Mouse (Mus musculus) left cerebral cortex, postnatal 10 days (tissue): ENCODE results near the gene Cyp2d10. TPM values are rescaled to one million over a fixed set of nuclear protein-coding genes. Genes with fewer than 3 reads are reported as not detected.
"Not testable (repeated sequence)": the region's sequence is repeated elsewhere in the genome, so short reads cannot be mapped to it uniquely, and the experiment has no call there.

Source experiments
- DNase-seq, 2 experiments: peaks; one replicate each; pipeline ENCODE4 v3.0.0; 2021 to 2022; ENCODE audit warnings: low spot score in 2 of 2, mixed read lengths in 1 of 2; ENCODE audit errors: extremely low spot score in 1 of 2
- intact Hi-C: fragments of 180-260 bp; cut with DNase I; formaldehyde crosslinking; loops from one replicate; pipeline ENCODE4 v1.15.1; 2025
- total RNA-seq, 2 experiments: library from RNA; stranded (reverse); gene quantifications; 2 replicates each; pipeline ENCODE4 v1.2.3; 2021

The Cyp2d10 gene
- not detected for total RNA-seq

DNA sequence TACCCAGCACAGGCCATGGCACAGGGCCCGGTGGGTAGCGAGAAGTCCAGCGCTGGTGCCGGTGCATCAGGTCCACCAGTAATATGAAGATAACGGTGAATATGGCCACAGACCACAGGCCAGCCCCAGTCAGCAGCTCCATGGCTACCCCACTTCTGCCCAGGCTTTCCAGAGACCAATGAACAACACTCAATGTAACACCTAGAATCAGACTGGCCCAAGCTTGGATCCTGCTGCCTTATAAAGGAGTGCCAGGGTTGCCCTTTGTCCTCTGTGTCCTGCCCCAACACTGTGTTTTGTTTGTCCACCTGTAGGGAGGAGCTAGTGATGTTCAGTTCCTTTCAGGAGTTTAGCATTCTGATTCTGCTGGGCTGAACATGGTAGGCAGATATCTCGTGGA is at the start of gene Cyp2d10:
Gene Cyp2d10, minus strand, starts transcription at position 215 of the 400 bp plus-strand sequence.
- no peak for DNase-seq
- intact Hi-C loops: no loop called here

GRCm38 (mm10) chr15:82456086-82456790 is 49.2 kb upstream of the Cyp2d10 start:
- DNase-seq, intact Hi-C loops: not testable (repeated sequence)

GRCm38 (mm10) chr15:82453501-82453900 is 46.5 kb upstream of the Cyp2d10 start:
- intact Hi-C loops, DNase-seq: not testable (repeated sequence)

- intact Hi-C loops, DNase-seq: not testable (repeated sequence)
Observed at GRCm38 (mm10) chr15:82452133-82452532, 45.1 kb upstream of the Cyp2d10 start.

DNA sequence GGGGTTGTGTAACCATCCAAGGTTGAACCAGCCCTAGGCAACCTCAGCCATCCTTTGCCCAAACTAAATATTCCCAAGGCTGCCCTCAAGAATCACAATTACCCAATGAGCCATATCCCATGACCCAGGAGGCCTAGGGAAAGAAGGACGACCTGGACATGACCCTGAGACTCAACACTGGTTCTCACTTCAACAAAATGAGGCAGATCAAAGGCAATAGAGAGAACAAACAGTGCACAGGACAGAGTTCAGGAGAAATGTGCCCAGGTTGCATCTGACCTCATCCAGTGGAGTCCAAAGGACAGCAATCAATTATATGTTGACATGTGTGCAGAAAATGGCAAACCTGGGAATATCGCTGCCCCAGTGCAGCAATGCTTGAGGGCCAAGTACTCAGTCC is 43.0 kb upstream of the Cyp2d10 start:
- intact Hi-C loops, DNase-seq: not testable (repeated sequence)

DNA sequence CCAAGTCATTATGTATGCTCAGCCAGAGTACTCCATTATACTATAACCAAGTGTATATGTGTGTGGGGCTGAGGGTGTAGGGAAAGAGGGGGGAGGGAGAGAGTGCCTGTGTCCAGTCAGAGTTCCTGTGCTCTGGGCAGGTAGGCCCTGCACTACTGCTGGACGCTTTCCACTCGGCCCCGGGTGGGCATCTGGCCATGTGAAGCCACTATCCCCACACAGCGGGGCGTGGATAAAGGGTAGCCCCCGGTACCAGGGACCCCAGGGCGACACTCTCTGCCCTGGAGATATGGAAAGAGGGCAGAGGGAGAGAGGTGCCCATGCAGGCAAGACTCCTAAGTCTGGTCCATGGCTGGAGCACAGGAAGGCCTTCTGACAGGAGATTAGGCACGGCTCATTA is 38.2 kb upstream of the Cyp2d10 start:
- intact Hi-C loops: loop anchor here (5.0 kb wide), 1 partner anchor 43 kb away; no protein-coding TSS in a partner anchor
- DNase-seq: no peak

DNA sequence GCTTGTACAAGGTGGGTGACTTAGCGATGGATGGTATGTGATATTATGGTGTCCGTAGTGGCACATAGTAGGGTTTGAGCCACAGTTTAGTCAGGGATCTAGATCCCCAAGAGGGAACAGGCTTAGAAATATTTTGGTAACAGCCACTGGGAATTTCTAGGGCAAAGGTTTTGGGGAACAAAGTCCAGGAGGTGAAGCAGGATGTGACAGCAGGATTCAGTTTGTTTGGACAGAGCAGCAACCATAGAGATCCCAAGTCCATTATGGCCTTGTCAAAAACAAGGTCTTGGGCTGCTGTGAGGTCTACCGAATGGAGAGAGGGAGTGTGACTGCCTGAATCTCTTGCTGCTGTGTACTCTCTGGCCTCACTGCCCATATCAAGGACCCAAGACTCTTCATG is 36.7 kb upstream of the Cyp2d10 start:
- DNase-seq: no peak
- intact Hi-C loops: no loop called here

DNA sequence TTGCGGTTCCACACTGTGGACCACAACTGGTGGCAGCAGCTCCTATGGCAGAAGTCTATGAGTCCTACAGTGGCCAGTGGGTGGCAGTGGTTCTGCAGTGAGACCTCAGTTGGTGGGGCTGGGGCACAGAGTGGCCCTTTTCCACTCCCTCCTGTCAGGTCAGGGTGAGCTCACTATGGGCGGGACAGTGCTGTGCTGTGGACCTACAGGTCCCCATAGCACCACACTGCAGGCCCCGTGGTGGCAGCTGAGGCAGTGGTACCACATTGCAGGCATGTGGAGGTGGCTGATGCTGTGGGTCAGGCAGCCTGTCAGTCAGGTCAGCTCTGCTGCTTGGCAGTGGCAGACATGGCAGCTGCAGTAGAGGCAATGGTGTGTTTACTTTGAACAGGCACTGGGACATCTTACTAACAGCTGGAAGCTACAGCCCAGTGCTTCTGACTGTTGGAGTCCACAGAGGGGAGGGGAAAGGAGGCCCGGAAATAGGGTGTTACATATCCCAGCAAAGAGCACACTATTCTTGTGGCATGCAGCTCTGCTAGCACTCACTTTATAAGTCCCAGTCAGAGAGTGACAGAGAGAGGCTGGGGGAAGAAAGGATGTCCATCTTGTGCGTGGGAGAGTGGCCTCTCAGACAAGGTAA is 31.1 kb upstream of the Cyp2d10 start:
- intact Hi-C loops: no loop called here
- no peak for DNase-seq

DNA sequence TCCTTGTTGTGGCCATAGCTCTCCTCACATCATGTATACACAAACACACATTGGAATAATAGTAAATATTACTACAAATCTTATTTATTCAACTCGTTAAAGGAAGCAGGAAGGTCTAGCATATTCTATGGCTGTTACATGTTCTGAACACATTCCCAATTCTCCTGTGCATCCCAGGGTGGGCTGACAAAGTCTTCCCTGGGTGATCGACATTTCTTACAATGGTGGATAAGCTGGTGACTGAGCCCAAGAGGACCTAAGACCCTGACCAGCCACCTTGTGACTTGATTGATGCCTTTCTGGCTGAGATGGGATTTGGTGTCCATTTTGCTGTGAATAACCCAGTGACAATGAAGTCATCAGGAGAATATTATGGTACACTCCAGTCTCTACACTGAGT is 28.6 kb upstream of the Cyp2d10 start:
- intact Hi-C loops: no loop called here
- DNase-seq: no peak

GRCm38 (mm10) chr15:82435011-82435410 is 28.0 kb upstream of the Cyp2d10 start:
- intact Hi-C loops: no loop called here
- no peak for DNase-seq

GRCm38 (mm10) chr15:82434541-82434940 is 27.5 kb upstream of the Cyp2d10 start:
- no peak for DNase-seq
- intact Hi-C loops: no loop called here

DNA sequence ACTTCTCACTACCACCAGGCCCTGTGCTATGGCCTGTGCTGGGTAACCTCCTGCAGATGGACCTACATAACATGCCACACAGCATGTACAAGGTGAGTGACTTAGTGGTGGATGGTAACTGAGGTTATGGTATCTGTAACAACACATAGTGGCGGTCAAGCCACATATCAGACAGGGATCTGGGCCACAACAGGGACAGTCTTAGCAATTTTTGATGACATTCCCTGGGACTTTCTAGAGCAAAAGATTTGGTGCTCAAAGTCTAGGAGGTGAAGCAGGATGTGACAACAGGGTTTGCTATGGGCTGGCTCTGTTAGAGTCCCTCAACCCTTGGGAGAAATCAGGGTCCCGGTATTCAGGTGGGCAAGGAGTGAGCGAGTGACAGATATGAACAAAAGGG is 26.6 kb upstream of the Cyp2d10 start:
- DNase-seq: no peak
- intact Hi-C loops: no loop called here

- no peak for DNase-seq
- intact Hi-C loops: no loop called here
Observed at GRCm38 (mm10) chr15:82433137-82433536, 26.1 kb upstream of the Cyp2d10 start, which contains the start of gene Cyp2d9. Gene Cyp2d9 (plus strand): TSS chr15:82433437.

GRCm38 (mm10) chr15:82423471-82423870 is 16.5 kb upstream of the Cyp2d10 start:
- intact Hi-C loops: no loop called here
- no peak for DNase-seq

DNA sequence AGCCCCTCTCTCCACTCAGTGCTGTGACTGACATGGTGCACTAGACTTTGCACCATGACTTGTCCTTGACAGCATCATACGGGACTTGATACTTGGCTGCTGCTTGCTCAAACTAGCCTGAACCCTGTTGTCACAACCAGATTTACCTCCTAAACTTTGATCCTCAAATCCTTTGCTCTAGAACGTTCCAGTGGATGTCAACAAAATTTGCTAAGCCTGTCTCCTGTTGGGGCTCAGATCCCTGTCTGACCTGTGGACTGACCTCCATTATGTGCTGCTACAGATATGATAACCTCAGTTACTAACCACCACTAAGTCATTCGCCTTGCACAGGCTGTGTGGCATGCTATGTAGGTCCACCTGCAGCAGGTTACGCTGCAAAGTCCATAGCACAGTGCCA is 15.9 kb upstream of the Cyp2d10 start:
- intact Hi-C loops: no loop called here
- no peak for DNase-seq

GRCm38 (mm10) chr15:82418616-82419015 is 11.6 kb upstream of the Cyp2d10 start:
- intact Hi-C loops: loop anchor here (5.0 kb wide), 1 partner anchor 151 kb away; no protein-coding TSS in a partner anchor
- DNase-seq: no peak

DNA sequence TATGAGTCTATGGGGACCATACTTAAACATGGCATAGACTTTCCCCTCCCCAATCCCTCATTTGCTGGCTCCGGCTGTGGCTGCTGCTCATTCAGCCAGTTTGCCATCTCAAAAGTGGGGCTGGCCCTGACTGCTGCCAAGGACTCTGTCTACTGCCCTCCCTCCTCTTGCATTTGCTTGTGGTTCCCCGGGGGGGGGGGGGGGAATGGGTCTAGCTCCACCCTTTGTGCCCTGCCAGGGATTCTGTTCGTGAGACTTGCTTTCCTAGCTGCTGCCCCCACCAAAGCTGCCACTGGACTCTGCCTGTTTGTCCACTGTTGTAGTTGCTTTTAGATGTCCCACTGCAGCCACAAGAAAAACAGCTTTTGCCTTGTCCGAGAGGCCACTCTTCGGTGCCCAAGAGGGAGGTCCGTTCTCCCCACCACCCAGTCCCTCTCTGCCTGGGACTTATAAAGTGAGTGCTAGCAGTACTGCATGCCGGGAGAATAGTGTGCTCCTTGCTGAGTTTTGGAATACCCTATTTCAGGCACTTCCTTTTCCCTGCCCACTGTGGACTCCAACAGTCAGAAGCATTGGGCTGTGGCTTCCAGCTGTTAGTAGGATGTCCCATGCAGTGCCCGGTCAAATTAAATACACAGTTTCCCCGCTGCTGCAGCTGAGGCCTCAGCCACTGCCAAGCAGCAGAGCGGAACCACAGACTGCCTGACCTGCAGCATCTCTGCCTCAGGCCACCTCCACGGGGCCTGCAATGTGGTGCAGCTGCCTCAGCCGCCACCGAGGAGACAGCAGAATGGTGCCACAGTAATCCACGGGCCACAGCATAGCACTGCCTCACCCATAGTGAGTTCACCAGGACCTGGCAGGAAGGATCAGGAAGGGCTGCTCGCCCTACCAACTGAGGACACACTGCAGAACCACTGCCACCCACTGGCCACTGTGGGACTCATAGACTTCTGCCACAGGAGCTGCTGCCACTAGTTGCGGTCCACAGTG is 10.1 kb upstream of the Cyp2d10 start:
- intact Hi-C loops: loop anchor here (2.0 to 5.0 kb wide), 2 partner anchors 62 to 150 kb away; partner anchors contain the start of gene Ndufa6
- DNase-seq: peak; percentile 77 to 85

- intact Hi-C loops: no loop called here
- no peak for DNase-seq
Observed at GRCm38 (mm10) chr15:82407536-82407935, 541 bp upstream of the Cyp2d10 start.

DNA sequence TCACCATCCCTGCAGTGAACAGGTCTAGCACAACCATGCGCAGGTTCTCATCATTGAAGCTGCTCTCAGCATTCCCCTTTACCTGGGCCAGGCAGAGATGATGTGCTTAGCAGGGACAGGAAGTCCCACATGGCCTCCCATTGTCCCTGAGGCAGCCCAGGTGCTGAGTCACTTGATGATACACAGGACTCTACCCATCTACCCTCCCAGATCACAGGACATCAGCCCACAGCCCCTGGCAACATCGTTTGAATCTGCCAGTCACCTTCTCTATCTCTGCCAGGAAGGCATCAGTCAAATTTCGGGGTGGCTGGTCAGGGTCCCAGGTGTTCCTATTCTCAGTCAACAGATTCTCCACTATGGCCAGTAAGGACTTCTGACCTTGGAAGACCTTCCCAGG is 2.8 kb downstream of the Cyp2d10 start:
- DNase-seq: no peak
- intact Hi-C loops: loop anchor here (5.0 kb wide), 1 partner anchor 43 kb away; no protein-coding TSS in a partner anchor
